Mouse (Mus musculus) hindbrain, postnatal 0 days (tissue): ENCODE measurements around the gene Lrat. TPM values are rescaled to one million over a fixed set of nuclear protein-coding genes. Genes with fewer than 3 reads are reported as not detected.

Source experiments
- ATAC-seq: fragments of 200-750 bp; cut with Nextera tagmentation; 2 replicates; pipeline ENCODE4 v1.8.0; 2017; ENCODE audit warnings: mild to moderate bottlenecking, moderate TSS enrichment, moderate library complexity
- DNase-seq: peaks from one replicate; pipeline ENCODE4 v3.0.0-alpha.2; 2015; ENCODE audit warnings: low spot score
- H3K27ac ChIP-seq: fragments of 300-500 bp; sonication (generic); 2 replicates; pipeline ENCODE4 v1.5.1; 2014; ENCODE audit warnings: mild to moderate bottlenecking
- H3K27me3 ChIP-seq: fragments of 300-500 bp; sonication (generic); 2 replicates; pipeline ENCODE4 v1.6.1; 2014; ENCODE audit warnings: low read length, mixed read lengths; ENCODE audit not compliant: insufficient read depth
- H3K36me3 ChIP-seq: fragments of 300-500 bp; sonication (generic); 2 replicates; pipeline ENCODE4 v1.6.1; 2014; ENCODE audit warnings: low read length, mixed read lengths; ENCODE audit not compliant: insufficient read depth
- H3K4me1 ChIP-seq: fragments of 300-500 bp; sonication (generic); 2 replicates; pipeline ENCODE4 v1.6.1; 2014; ENCODE audit warnings: antibody characterized with exemption, low read length, mixed read lengths; ENCODE audit not compliant: insufficient read depth
- H3K4me2 ChIP-seq: fragments of 300-500 bp; sonication (generic); 2 replicates; pipeline ENCODE4 v1.6.1; 2014; ENCODE audit warnings: low read depth, mild to moderate bottlenecking, low read length, moderate library complexity, mixed read lengths
- H3K4me3 ChIP-seq: fragments of 300-500 bp; sonication (generic); 2 replicates; pipeline ENCODE4 v1.5.1; 2014; ENCODE audit warnings: low read length
- H3K9ac ChIP-seq: fragments of 300-500 bp; sonication (generic); replicated peaks from 2 replicates; pipeline ENCODE4 v1.6.1; 2014; ENCODE audit warnings: mild to moderate bottlenecking, low read length, moderate library complexity, mixed read lengths
- H3K9me3 ChIP-seq: fragments of 300-500 bp; sonication (generic); 2 replicates; pipeline ENCODE4 v1.6.1; 2016; ENCODE audit warnings: low read length, mixed read lengths
- CTCF ChIP-seq: IDR thresholded peaks from 2 replicates; pipeline ENCODE4 v1.5.1; 2016; ENCODE audit warnings: antibody characterized with exemption, control low read depth, low read depth
- WGBS: fragments of 180-500 bp; shearing (Covaris S2); extraction: QIAGEN DNeasy Blood & Tissue Kit; methylation state at CpG from one replicate; pipeline ENCODE4 v1.1.7; 2014; 5-methylcytosine and 5-hydroxymethylcytosine counted together
- polyA plus RNA-seq: library from polyadenylated mRNA; unstranded; fragments of >200 nt; fragmentation: Nextera tagmentation; extraction: Ambion mirVana; gene quantifications from 2 replicates; pipeline ENCODE4 v1.2.1, GENCODE M21; 2015
- total RNA-seq: library from RNA; depleted of rRNA; stranded (reverse); fragments of >200 nt; gene quantifications from 2 replicates; pipeline ENCODE4 v1.2.3, GENCODE M21; 2014

Lrat gene
- total and polyA plus RNA-seq, 2 experiments from 2014 or later: 0.58 to 1.2 TPM

GRCm38 (mm10) chr3:82915632-82916031 is 11.9 kb upstream of the Lrat start:
- Histone ChIP-seq H3K27me3 (no peaks in the 10 kb centered on the region), H3K9ac (no peak overlapping the region), H3K4me2 (no peak overlapping the region), H3K9me3 (no peaks in the 10 kb centered on the region), H3K36me3 (no peaks in the 10 kb centered on the region), H3K27ac (no peak overlapping the region), H3K4me1 (no peaks in the 10 kb centered on the region), H3K4me3 (no peak overlapping the region)
- DNase-seq (no peak), ATAC-seq (no peak)
- TF ChIP-seq CTCF: no peak
- WGBS: 31% methylated on average over 1 of the region's 1 CpGs

DNA sequence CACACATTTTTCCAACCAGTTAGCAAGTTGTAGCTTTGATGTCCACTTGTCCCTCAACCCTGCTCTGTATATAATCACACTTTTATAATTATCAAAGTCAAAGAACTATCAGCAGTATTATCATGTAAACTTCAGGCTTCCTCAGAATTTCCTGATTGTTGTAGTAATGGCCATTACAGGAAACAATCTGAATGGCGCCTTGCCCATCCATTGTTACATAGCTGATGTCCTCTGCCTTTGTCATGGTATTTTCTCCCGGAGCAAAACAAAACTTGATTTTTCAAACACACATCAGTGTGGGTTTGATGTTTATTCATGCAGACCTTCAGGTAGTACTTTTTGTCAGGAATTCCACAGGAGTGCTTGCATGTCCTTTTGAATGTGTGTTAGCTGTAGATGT is 4.9 kb upstream of the Lrat start:
- Histone ChIP-seq H3K4me1 (0 out of 2 replicates have a peak, but pooled peaks cover 1% of the 10 kb centered on the region), H3K27ac (no peak overlapping the region), H3K4me3 (no peak overlapping the region), H3K36me3 (no peaks in the 10 kb centered on the region), H3K9ac (no peak overlapping the region), H3K9me3 (no peaks in the 10 kb centered on the region), H3K4me2 (no peak overlapping the region), H3K27me3 (peaks cover 2% of the 10 kb centered on the region)
- DNase-seq (no peak), ATAC-seq (no peak)
- 83% methylated on average over 2 of the region's 2 CpGs for WGBS
- no peak for TF ChIP-seq CTCF

DNA sequence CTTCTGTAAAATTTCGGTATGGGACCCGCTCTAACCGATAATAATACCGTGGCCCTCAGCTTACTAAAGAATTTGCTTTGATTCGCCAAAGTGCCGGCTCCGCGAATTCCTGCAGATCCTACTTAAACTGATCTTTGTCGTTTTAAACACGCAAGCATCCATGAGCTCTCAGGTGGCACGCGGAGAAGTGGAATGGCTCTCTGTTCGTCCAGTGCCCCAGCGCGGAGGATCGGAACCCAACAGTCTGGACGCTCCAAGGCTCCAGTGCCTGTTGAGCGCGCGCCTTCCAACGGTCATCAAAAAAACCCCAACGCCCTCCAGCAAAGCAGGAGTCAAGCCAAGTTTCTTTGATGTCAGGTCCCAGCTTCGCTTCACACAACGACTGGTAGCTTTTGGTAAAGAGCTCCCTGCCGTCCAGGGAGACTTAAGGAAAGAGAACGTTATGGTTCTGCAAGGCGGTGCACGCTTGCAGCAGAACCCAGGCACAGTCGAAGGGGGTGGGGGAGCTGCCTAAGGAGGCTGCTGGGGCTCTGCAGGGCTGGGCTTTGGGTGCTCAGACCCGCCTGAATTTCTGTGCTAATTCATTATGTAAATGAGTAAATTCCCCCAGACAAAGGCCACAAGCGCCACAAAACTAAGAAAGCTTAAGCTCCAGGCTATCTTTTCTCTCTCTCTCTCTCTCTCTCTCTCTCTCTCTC is 587 bp upstream of the Lrat start:
- Histone ChIP-seq H3K9ac (0 out of 2 replicates have a peak overlapping the region, but pooled peaks have one; percentile 34), H3K4me1 (0 out of 2 replicates have a peak, but pooled peaks cover 4% of the 10 kb centered on the region), H3K4me2 (peak overlapping the region; percentile 90), H3K27ac (no peak overlapping the region), H3K27me3 (peaks cover 4% of the 10 kb centered on the region), H3K36me3 (no peaks in the 10 kb centered on the region), H3K9me3 (no peaks in the 10 kb centered on the region), H3K4me3 (peak overlapping the region; percentile 50)
- no peak for TF ChIP-seq CTCF
- 2% methylated on average over 31 of the region's 31 CpGs for WGBS
- ATAC-seq (0 out of 2 replicates have a peak, but pooled peaks have one; percentile 24), DNase-seq (peak; percentile 23)

GRCm38 (mm10) chr3:82902757-82903612 is 788 bp downstream of the Lrat start:
- WGBS: 24% methylated on average over 20 of the region's 20 CpGs
- Histone ChIP-seq H3K27ac (no peak overlapping the region), H3K9ac (no peak overlapping the region; the same call in 1 of the 2 replicates), H3K27me3 (peaks cover 4% of the 10 kb centered on the region), H3K36me3 (no peaks in the 10 kb centered on the region), H3K4me3 (peak overlapping the region; percentile 50), H3K4me2 (peak overlapping the region; percentile 90), H3K4me1 (0 out of 2 replicates have a peak, but pooled peaks cover 4% of the 10 kb centered on the region), H3K9me3 (no peaks in the 10 kb centered on the region)
- DNase-seq: no peak
- ATAC-seq: no peak
- TF ChIP-seq CTCF: no peak

DNA sequence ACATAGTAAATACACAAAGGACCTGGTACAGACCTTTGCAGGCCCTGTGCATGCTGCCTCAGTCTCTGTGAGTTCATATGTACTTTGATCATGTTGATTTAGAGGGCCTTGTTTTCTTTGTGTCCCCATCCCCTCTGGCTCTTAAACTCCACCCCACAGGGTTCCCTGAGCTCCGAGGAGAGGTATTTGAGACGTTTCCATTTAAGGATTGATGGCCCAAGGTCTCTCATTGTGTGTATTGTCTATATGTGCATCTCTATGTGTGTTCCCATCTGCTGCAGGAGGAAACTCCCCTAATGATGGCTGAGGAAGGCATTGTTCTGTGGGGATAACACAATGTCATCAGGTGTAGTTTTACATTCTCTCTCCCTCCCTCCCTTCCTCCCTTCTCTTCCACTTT is 14.9 kb downstream of the Lrat start:
- H3K27me3 ChIP-seq: no peaks in the 10 kb centered on the region
- WGBS: 14% methylated on average over 2 of the region's 2 CpGs
- H3K4me3 ChIP-seq: no peak overlapping the region
- H3K4me2 ChIP-seq: no peak overlapping the region
- no peak for TF ChIP-seq CTCF
- ATAC-seq (no peak), DNase-seq (no peak)
- H3K4me1 ChIP-seq: no peaks in the 10 kb centered on the region
- no peak overlapping the region for H3K27ac ChIP-seq
- H3K9ac ChIP-seq: no peak overlapping the region
- H3K36me3 ChIP-seq: no peaks in the 10 kb centered on the region
- H3K9me3 ChIP-seq: no peaks in the 10 kb centered on the region

- no peak for ATAC-seq
- WGBS: 4% methylated on average over 4 of the region's 4 CpGs
- peak; percentile 82 for TF ChIP-seq CTCF
Observed at GRCm38 (mm10) chr3:82877258-82877657, 26.5 kb downstream of the Lrat start.

More at GRCm38 (mm10) chr3:82877258-82877657, 26.5 kb downstream of the Lrat start:
- no peak overlapping the region for H3K4me3 ChIP-seq
- no peaks in the 10 kb centered on the region for H3K9me3 ChIP-seq
- H3K9ac ChIP-seq: no peak overlapping the region
- no peaks in the 10 kb centered on the region for H3K4me1 ChIP-seq
- H3K36me3 ChIP-seq: no peaks in the 10 kb centered on the region
- H3K27ac ChIP-seq: no peak overlapping the region
- H3K27me3 ChIP-seq: peaks cover 8% of the 10 kb centered on the region; the same call in 1 of the 2 replicates
- DNase-seq: peak; percentile 84
- no peak overlapping the region for H3K4me2 ChIP-seq
